Mouse (Mus musculus) kidney, adult 9 months (tissue): Measurements from ENCODE around the gene Ube2j1.

Source experiments
- DNase-seq: peaks from one replicate; pipeline ENCODE4 v3.0.0; 2022

The Ube2j1 gene

DNA sequence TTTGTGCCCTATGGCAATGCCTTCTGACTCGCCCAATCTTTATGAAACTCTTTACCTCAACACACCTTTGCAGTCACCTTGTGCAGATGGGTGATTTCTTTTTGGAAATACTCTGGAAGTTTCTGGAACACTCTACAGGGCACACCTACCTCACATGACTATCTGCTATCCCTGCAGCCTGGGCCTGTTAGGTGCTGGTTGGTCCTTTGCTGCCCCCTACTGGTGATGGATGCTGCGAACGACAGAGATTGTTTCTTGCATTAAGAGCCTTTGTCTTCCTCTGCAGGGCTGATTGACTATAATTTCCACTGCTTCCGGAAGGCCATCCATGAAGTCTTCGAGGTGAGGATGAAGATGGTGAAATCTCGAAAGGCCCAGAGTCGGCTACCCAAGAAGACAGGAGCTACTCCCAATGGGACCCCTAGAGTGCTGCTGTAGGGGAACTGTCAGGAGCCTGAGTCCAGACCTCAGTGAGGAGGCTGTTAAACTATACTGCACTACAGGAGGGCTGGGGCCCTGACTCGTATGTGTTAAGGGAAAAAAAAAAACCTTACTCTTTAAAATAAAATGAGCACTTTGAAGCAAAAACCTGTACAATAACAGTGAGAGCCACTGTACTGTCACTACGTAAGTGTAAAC, 12.7 kb upstream of the Ube2j1 start:
- DNase-seq, result peak; percentile 94

- DNase-seq, result no peak
Observed at GRCm38 (mm10) chr4:33024420-33024819, 6.8 kb upstream of the Ube2j1 start.

DNA sequence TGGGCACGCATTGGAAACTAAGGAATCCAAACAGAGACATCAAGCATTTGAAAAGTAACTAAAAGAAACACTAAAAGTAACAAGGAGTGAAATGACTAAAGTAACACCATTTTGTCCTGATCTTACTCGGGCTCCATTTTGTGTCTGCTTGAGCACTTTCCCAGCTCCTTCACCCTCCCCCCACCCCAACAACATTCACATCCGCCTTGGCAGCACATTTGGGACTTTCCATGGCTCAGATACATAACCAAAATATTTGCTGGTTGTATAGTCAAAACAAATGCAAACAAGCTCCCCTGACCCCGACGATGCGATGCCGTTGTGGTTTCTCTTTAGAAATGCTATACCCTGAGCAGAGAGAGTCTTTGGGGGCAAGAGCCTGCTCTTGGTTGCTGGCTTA, 2.1 kb upstream of the Ube2j1 start:
- no peak for DNase-seq

- DNase-seq, result no peak
Observed at GRCm38 (mm10) chr4:33030264-33031194, 687 bp upstream of the Ube2j1 start.

GRCm38 (mm10) chr4:33032045-33032444, 829 bp downstream of the Ube2j1 start:
- DNase-seq, result no peak

DNA sequence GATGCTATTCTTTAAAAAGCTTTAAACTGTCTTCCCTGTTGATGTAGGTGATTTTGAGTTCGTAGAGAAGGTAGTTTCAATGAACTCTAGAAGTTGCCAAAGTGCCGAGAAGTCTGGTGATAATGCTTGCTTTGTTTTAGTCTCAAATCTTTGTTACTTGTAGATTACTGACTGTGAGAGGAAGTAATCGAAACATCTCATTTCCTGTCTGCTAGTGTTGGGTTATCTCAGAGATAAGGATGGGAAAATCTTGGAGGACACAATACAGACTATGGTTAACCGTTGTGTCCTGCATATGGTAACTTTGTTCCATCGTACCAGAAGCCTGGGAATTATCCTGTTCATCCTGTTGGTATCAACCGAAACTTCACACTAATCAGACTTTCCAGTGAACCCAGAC, 2.3 kb downstream of the Ube2j1 start:
- DNase-seq, result no peak

DNA sequence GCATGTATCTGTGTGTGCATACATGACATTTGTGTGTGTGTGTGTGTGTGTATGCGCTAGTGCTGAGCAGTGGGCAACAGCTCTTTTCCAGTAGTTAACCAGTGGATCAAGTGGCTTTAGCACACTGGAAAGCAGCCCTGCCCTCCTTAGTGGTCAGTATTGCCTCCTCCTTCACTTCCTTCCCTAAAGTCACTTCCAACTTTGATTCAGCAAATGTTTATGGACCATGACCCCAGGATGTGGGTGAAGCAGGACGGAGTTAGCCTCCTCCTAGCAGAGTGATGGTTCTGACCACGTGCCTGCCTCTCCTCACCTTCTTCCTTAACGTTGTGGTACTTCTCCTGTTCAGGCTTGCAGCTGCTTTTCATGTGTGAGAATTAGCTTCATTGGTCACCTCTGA, 8.6 kb downstream of the Ube2j1 start:
- no peak for DNase-seq

- DNase-seq, result no peak
Observed at GRCm38 (mm10) chr4:33049601-33050000, 18.4 kb downstream of the Ube2j1 start.

DNA sequence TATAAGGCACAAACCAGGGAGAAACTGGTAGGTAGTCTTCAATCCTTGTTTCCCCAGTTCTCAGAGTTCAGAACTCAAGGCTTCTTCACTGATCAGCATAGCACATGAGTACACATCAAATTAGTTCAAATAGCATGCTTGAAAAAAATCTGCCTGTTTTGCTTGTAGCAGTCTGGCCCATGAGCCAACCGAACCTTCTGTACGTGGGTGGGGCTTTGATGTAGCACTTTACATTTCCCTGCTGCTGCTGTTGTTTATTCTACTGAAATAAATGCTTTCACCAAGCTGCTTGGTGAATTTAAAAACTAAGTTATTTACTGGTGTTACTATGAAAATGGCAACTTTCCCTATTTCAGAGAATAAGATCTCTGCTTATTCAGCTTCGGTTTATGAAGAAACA, 20.8 kb downstream of the Ube2j1 start:
- no peak for DNase-seq

DNA sequence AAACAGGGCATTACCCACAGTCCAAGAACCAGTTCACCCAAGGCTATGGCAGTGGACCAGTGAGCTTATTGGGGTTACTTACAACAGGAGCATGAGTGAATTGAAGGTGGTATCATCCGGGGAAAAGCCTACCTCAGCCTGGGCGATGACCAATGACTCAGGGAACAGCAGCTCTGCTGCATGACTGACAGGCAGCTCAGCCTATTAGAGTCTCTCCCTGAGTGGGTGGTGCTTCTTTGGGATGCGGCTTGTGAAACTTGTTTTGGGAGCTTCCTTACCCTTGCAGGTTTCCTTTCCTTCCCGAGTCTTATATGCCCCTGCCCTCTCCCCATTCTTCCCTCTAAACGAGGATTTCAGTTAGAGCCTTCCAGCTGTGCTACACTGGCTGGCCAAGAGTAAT, 21.4 kb downstream of the Ube2j1 start:
- no peak for DNase-seq

DNA sequence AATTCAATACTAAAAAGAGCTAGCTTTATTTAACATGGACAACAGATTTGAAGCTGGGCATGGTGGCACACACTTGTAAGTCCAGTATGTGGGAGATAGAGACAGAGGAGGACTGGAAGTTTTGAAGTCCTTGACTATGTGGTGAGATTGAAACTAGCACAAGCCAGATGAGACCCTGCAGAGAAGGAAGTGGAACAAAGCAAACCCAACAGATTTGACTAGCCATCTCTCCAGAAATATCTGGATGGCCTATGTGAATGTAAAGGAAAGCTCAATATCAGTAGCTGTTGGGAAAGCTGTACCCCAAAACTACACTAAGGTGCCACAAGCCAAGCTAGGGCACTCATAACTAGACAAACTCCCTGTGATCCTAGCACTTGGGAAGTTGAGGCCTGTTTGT, 23.2 kb downstream of the Ube2j1 start:
- DNase-seq, result no peak

- no peak for DNase-seq
Observed at GRCm38 (mm10) chr4:33056317-33056716, 25.1 kb downstream of the Ube2j1 start.

DNA sequence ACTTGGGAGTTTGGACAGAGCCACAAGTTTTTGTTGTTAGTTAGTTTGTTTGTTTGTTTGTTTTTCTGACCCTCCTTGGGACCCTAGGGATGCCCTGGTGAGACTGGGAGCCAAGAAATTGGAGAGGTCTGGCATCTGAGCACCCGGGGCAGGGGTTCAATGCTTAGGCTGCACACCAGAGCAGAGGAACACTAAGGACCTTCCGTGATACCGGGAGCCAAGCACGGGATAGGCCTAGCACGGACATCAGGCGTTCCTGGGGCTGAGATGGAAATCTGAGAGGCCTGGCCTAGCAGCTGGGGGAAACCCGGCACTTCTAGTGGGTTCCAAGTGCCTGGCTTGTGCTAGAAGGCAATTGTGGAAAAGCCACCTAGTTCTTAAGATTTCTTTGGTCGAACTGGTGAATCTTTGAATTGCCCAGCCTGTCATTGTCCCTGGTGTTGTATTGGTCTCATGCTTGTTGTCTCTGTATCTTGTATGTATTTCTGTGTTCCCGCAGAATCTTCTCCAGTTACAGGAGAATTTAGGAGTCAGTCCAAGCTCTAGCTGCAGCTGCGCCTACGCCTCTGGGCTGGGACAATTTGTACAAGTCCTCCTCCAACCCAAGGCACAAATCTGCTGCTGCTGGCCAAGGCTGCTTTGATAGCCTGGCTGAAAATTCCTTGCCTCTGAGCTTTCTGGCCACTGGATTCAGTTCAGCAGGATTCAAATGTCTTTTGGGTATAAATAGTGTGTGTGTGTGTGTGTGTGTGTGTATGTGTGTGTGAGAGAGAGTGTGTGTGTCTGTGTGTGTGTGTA, 26.9 kb downstream of the Ube2j1 start:
- no peak for DNase-seq

DNA sequence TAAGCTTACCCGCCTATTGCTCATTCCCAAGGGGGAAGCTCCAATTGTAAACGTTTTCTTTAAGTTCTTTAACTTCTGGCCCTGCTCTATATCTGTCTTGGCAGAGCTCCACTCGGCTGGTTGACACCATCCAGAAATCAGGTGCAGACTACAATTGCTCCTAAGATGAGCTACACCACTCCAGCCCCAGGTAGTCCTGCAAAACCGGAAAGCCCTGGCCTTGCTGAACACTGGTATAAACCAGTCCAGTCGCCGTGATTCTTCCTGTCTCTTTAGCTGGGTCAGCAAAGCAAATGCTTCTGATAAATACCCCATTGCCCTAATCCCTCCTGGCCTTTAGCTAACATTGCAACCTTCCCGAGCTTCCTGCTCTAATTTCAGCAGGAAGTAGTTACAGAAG, 29.9 kb downstream of the Ube2j1 start:
- no peak for DNase-seq

DNA sequence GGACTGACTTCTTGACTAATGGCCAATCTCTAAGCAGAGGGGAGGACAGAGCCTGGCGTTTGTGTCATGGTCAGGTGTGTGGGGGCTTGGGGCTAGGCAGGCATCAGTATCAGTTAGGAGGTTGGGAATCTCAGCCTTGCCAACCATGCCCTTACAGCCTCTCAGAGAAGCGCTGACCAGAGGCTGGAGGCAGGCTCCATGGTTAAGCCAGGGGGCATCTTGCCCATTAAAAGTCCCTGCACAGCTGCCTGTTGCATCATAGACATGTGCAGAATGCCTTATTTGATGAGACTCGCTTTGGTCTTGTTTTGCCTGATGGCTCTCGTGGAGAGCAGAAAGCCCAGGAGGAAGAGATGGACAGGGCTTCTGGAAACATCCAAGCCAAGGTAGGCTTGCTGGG, 31.8 kb downstream of the Ube2j1 start, which contains the start of gene Gabrr2:
Gabrr2 (plus strand) TSS at position 19 of the 400 bp plus-strand sequence.
- DNase-seq, result no peak

DNA sequence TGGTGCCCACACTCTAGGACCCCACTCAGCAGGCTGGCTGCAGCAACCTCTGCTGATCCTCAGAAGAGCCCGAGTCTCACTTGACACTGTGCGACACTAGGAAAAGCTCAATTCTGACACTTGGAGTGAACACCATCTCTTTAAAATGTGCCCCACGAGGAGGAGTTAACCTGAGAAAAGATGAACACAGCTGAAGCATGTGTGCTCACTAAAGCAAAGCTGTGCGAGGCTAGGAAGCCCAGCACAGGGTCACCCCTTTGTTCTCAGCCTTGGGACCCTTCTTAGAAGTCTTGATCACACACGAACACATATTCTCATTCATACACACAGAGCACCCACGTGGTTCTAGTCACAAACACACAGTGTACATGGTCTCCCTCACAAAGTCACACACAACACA, 33.8 kb downstream of the Ube2j1 start:
- no peak for DNase-seq

GRCm38 (mm10) chr4:33066223-33066960, 35.2 kb downstream of the Ube2j1 start:
- no peak for DNase-seq

- DNase-seq, result no peak
Observed at GRCm38 (mm10) chr4:33067331-33067730, 36.1 kb downstream of the Ube2j1 start.

GRCm38 (mm10) chr4:33067826-33068225, 36.6 kb downstream of the Ube2j1 start:
- no peak for DNase-seq

- no peak for DNase-seq
Observed at GRCm38 (mm10) chr4:33068894-33069293, 37.7 kb downstream of the Ube2j1 start.

- DNase-seq, result no peak
Observed at GRCm38 (mm10) chr4:33070326-33070725, 39.1 kb downstream of the Ube2j1 start.

DNA sequence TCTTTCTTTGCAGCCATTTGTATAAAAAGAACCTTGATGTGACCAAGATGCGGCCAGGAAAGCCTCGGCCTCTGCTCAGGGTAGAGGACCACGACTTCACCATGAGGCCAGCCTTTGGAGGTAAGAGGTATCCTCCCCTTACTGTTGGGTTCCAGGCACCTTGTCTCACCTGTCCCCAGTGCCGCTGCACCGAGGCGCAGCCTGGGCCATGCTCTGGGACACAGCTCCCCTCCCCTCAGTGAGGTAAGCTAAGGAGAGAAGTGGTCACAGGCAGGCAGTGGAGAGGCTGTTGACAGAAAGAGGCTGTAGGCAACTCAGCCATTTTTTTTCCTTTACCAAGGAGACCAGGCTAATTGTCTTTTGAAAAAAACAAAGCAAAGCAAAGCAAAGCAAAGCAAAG, 40.1 kb downstream of the Ube2j1 start:
- DNase-seq, result no peak
